Mouse (Mus musculus) stomach, embryonic 16.5 days (tissue): ENCODE data around the gene Hs3st1. TPM values are rescaled to one million over a fixed set of nuclear protein-coding genes. Genes with fewer than 3 reads are reported as not detected.

ENCODE experiments used
- ATAC-seq: fragments of 200-750 bp; cut with Nextera tagmentation; 2 replicates; pipeline ENCODE4 v1.8.0; 2017; ENCODE audit warnings: moderate number of reproducible peaks, moderate TSS enrichment; ENCODE audit not compliant: insufficient read depth, low FRiP score
- H3K27ac ChIP-seq: fragments of 300-500 bp; sonication (generic); 2 replicates; pipeline ENCODE4 v1.5.1; 2014; ENCODE audit warnings: low read length
- H3K27me3 ChIP-seq: fragments of 300-500 bp; sonication (generic); 2 replicates; pipeline ENCODE4 v1.6.1; 2014; ENCODE audit warnings: low read length, control low read depth, mixed read lengths; ENCODE audit not compliant: control insufficient read depth, insufficient read depth
- H3K36me3 ChIP-seq: fragments of 300-500 bp; sonication (generic); 2 replicates; pipeline ENCODE4 v1.6.1; 2014; ENCODE audit warnings: low read length; ENCODE audit not compliant: control insufficient read depth, insufficient read depth
- H3K4me1 ChIP-seq: fragments of 300-500 bp; sonication (generic); 2 replicates; pipeline ENCODE4 v1.6.1; 2014; ENCODE audit warnings: low read length, control low read depth, mixed read lengths; ENCODE audit not compliant: control insufficient read depth, insufficient read depth
- H3K4me2 ChIP-seq: fragments of 300-500 bp; sonication (generic); 2 replicates; pipeline ENCODE4 v1.6.1; 2014; ENCODE audit warnings: low read depth, low read length, mixed read lengths
- H3K4me3 ChIP-seq: fragments of 300-500 bp; sonication (generic); replicated peaks from 2 replicates; pipeline ENCODE4 v1.5.1; 2014; ENCODE audit warnings: mild to moderate bottlenecking, low read length
- H3K9ac ChIP-seq: fragments of 300-500 bp; sonication (generic); 2 replicates; pipeline ENCODE4 v1.6.1; 2014; ENCODE audit warnings: low read length
- H3K9me3 ChIP-seq: fragments of 300-500 bp; sonication (generic); replicated peaks from 2 replicates; pipeline ENCODE4 v1.6.1; 2016; ENCODE audit warnings: low read length, control low read depth; ENCODE audit not compliant: control insufficient read depth
- WGBS: fragments of 180-500 bp; shearing (Covaris S2); extraction: QIAGEN DNeasy Blood & Tissue Kit; methylation state at CpG from one replicate; pipeline ENCODE4 v1.1.7; 2014; 5-methylcytosine and 5-hydroxymethylcytosine counted together
- polyA plus RNA-seq: library from polyadenylated mRNA; unstranded; fragments of >200 nt; fragmentation: Nextera tagmentation; extraction: Ambion mirVana; gene quantifications from 2 replicates; pipeline ENCODE4 v1.2.1, GENCODE M21; 2015

Hs3st1 gene
- polyA plus RNA-seq, 1 experiment from 2014 or later, result 14.2 TPM

DNA sequence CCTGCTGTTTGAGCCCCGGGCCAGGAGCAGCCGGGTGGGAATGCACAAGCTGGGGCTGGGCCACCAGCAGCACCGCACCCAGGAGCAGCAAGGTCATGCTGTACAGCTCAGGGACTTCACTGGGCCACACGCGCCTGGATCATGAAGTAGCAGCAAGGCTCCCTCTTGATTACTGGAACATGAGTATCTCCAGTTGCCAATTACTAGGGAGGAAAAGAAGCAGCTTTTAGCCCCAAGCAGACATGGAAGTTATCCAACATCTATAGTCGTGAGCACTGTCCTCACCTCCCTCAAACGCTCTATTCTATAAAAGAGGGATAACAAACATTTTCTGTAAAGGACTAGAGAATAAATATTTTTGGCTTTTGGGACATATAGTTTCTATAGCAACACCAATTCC, 140.1 kb downstream of the Hs3st1 start:
- WGBS, result 81% methylated on average over 7 of the region's 7 CpGs
- H3K27ac ChIP-seq, result no peak overlapping the region

DNA sequence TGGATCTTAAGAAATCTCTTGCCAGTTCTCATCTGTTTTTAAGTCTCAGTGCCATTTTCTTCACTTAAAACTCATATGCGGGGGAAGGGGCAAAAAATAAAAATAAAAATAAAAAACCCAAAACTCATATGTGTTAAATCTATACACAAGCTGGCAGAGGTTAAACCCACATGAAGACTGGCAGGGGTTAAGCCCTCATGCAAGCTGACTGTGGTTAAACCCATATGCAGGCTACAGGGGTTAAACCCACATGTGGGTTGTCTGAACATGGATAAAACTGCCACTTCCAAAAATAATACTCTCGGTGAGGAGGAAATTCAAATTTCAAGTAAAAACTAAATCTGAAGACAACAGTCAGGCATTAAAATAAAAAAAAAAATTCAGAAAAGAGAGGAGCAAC, 141.7 kb downstream of the Hs3st1 start:
- no peaks in the 10 kb centered on the region for H3K27me3 ChIP-seq
- H3K9ac ChIP-seq, result no peak overlapping the region
- ATAC-seq, result no peak
- H3K36me3 ChIP-seq, result peaks cover 8% of the 10 kb centered on the region
- WGBS, result 85% methylated on average over 2 of the region's 2 CpGs
- H3K27ac ChIP-seq, result no peak overlapping the region
- no peaks in the 10 kb centered on the region for H3K9me3 ChIP-seq
- H3K4me3 ChIP-seq, result no peak overlapping the region
- peaks cover 4% of the 10 kb centered on the region; the same call in 1 of the 2 replicates for H3K4me1 ChIP-seq
- no peak overlapping the region for H3K4me2 ChIP-seq

More for the DNA sequence above, 140.1 kb downstream of the Hs3st1 start:
- Histone ChIP-seq H3K9me3 (no peaks in the 10 kb centered on the region), H3K4me2 (no peak overlapping the region), H3K4me3 (no peak overlapping the region), H3K36me3 (peaks cover 8% of the 10 kb centered on the region), H3K9ac (no peak overlapping the region), H3K27me3 (no peaks in the 10 kb centered on the region), H3K4me1 (peaks cover 4% of the 10 kb centered on the region; the same call in 1 of the 2 replicates)
- no peak for ATAC-seq

DNA sequence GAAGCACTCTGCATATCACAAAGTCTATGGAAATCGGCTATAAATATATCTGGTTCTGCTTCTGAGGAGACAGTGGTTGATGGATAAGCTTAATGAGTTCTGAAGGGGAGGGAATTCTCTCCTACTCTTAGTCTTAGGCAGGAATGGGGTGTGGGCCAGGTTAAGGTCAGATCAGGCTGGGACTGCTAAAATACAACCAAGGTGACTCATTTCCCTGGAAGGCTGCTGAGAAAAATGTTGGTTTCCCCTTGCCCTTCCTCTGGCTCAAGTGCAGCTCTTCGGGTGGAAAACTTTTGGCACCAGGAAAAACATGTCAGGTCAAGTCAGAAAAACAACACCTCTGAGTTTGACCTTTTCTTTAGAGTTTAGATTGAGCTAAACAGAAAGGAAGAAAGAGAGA, 143.0 kb downstream of the Hs3st1 start:
- H3K36me3 ChIP-seq, result peaks cover 8% of the 10 kb centered on the region
- no peaks in the 10 kb centered on the region for H3K9me3 ChIP-seq
- no peak overlapping the region for H3K4me3 ChIP-seq
- H3K4me1 ChIP-seq, result peaks cover 4% of the 10 kb centered on the region; the same call in 1 of the 2 replicates
- no peak overlapping the region for H3K4me2 ChIP-seq
- no peak for ATAC-seq
- no peak overlapping the region for H3K9ac ChIP-seq
- H3K27me3 ChIP-seq, result no peaks in the 10 kb centered on the region
- no peak overlapping the region for H3K27ac ChIP-seq
- WGBS, result 33% methylated on average over 2 of the region's 2 CpGs

DNA sequence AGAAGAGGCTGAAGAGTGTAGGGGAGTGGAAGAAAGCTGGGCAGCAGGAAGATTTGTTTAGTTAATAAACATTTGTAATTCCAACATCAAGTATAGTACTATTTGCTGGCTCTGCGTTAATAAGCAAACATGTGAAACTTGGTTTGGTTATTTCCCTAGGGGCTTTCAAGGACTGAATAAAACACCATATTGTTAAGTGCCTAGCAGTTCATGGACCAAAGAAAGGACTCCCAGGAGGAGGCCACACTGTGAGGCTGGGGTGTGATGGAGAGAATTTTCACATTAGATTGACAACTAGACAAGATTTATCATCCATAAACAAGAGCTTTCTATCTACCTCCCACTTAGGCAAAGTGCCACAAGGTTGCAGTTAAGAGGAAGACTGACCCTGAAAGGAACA, 147.0 kb downstream of the Hs3st1 start:
- Histone ChIP-seq H3K36me3 (no peaks in the 10 kb centered on the region), H3K9ac (no peak overlapping the region), H3K4me1 (peaks cover 4% of the 10 kb centered on the region; the same call in 1 of the 2 replicates), H3K27me3 (no peaks in the 10 kb centered on the region), H3K4me3 (no peak overlapping the region), H3K27ac (no peak overlapping the region), H3K9me3 (no peaks in the 10 kb centered on the region), H3K4me2 (no peak overlapping the region)
- ATAC-seq, result no peak
- whole genome bisulfite sequencing, result 58% methylated on average over 1 of the region's 1 CpGs

DNA sequence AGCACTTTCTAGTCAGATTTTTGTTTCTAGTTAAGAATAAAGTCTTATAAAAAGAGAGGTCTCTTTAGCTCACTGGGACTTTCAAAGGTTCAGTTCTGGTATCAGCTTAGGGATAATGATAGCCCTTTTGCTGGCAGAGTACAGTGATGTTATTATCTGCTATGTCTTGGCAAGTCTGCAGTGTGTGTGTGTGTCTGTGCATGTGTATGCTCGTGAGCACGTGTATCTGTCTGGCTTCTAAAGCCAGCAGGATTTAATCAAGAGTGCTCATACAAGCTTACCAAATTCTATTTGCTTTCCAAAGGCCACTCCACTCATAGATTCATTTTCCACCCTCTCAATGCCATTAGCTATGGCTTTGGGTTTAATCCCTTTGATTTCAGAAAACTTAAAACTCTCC, 160.5 kb downstream of the Hs3st1 start:
- H3K27ac ChIP-seq, result no peak overlapping the region
- no peaks in the 10 kb centered on the region for H3K27me3 ChIP-seq
- ATAC-seq, result no peak
- no peaks in the 10 kb centered on the region for H3K36me3 ChIP-seq
- no peak overlapping the region for H3K4me2 ChIP-seq
- WGBS, result 55% methylated on average over 2 of the region's 2 CpGs
- no peak overlapping the region for H3K9ac ChIP-seq
- H3K9me3 ChIP-seq, result no peaks in the 10 kb centered on the region
- H3K4me1 ChIP-seq, result no peaks in the 10 kb centered on the region
- no peak overlapping the region for H3K4me3 ChIP-seq
